In the genomic region with DNA sequence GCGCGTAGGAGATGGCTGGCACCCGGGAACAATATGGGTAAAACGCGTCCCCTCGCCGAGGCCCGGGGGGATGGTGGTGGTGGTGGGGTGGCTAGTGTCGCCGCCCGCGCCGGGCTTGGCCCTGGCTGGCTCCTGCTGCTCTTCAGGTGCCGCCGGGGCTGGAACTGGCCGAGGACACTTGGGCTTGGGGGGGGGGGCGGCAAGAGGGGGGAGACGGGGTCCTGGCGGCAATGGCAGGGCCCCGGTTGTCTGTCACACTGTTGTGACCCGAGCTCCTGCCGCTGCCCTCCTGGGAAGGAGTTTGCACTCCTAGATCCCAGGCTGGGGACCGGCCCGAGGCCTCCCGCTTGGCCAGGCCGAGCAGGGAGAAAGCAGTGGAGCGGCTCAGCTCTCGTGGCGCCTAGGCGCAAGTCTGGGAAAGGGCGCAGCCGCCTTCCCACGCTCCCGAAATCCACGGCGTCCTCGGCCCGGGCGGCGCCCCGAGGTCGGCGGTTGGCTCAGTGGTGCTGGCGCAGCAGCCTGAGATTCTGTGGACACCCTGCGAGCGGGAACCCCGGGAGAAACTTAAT, we compare ENCODE assay signal across 8 mouse cellular contexts. TPM values are rescaled to one million over a fixed set of nuclear protein-coding genes. Genes with fewer than 3 reads are reported as not detected.
DNase-seq lines count a peak whose midpoint lies in the region; ATAC-seq lines count a peak whose summit lies in the region.

No protein-coding gene starts in this region.

- H3K27me3 ChIP-seq in hindbrain, embryonic 14.5 days (ENCODE audit: control insufficient read depth, insufficient read depth, low read length) = peaks cover 55% of the 10 kb centered on the region
- H3K27me3 ChIP-seq in midbrain, embryonic 11.5 days (ENCODE audit: control insufficient read depth, insufficient read depth, low read length) = peaks cover 30% of the 10 kb centered on the region
- H3K27me3 ChIP-seq in stomach, embryonic 15.5 days (replicated peaks) = peaks cover 15% of the 10 kb centered on the region; the same call in 1 of the 2 replicates

- DNase-seq in embryo, embryonic 10 days (ENCODE audit: low spot score) = peak; percentile 25
- no peak for DNase-seq in embryo, embryonic 11 days
- DNase-seq in cerebellum, adult 9-11 months = peak; percentile 50
- peak; percentile 5 for DNase-seq in gastrocnemius, adult 8-10 months (ENCODE audit: low spot score in 2 of 2)
- DNase-seq in hindbrain, embryonic 14.5 days (ENCODE audit: low spot score) = no peak
- DNase-seq in left cerebral cortex, postnatal 25 days (ENCODE audit: low spot score in 2 of 2) = peak; percentile 5 to 20
- DNase-seq in midbrain, embryonic 11.5 days (ENCODE audit: low spot score, missing footprints) = peak; percentile 87

- H3K4me2 ChIP-seq in hindbrain, embryonic 14.5 days (replicated peaks) = peak overlapping the region; percentile 59
- peak overlapping the region; percentile 66 for H3K4me2 ChIP-seq in midbrain, embryonic 11.5 days
- peak overlapping the region; percentile 56 for H3K4me2 ChIP-seq in stomach, embryonic 15.5 days

- H3K27ac ChIP-seq in hindbrain, embryonic 14.5 days = peak overlapping the region; percentile 80
- H3K27ac ChIP-seq in midbrain, embryonic 11.5 days (ENCODE audit: low read depth, low read length) = no peak overlapping the region
- H3K27ac ChIP-seq in stomach, embryonic 15.5 days = peak overlapping the region; percentile 67

- peak overlapping the region; percentile 71 for H3K9ac ChIP-seq in hindbrain, embryonic 14.5 days
- H3K9ac ChIP-seq in midbrain, embryonic 11.5 days (ENCODE audit: low read length) = peak overlapping the region; percentile 59
- H3K9ac ChIP-seq in stomach, embryonic 15.5 days = peak overlapping the region; percentile 50

- 19% methylated on average over 39 of the region's 47 CpGs for WGBS in hindbrain, embryonic 14.5 days
- WGBS in midbrain, embryonic 11.5 days = 25% methylated on average over 31 of the region's 47 CpGs
- WGBS in stomach, embryonic 15.5 days = 29% methylated on average over 26 of the region's 47 CpGs

- H3K4me1 ChIP-seq in hindbrain, embryonic 14.5 days (replicated peaks; ENCODE audit: control insufficient read depth, insufficient read depth, low read length) = no peaks in the 10 kb centered on the region
- no peaks in the 10 kb centered on the region for H3K4me1 ChIP-seq in midbrain, embryonic 11.5 days (ENCODE audit: control insufficient read depth, insufficient read depth, low read length)
- H3K4me1 ChIP-seq in stomach, embryonic 15.5 days = no peaks in the 10 kb centered on the region

- peak overlapping the region; percentile 55 for H3K4me3 ChIP-seq in hindbrain, embryonic 14.5 days (replicated peaks; ENCODE audit: low read length)
- H3K4me3 ChIP-seq in midbrain, embryonic 11.5 days (ENCODE audit: low read depth, low read length) = peak overlapping the region; percentile 52
- H3K4me3 ChIP-seq in stomach, embryonic 15.5 days (replicated peaks) = peak overlapping the region; percentile 55

- H3K9me3 ChIP-seq in hindbrain, embryonic 14.5 days (ENCODE audit: control insufficient read depth, low read length) = no peaks in the 10 kb centered on the region
- H3K9me3 ChIP-seq in midbrain, embryonic 11.5 days (ENCODE audit: control insufficient read depth, low read length) = no peaks in the 10 kb centered on the region
- H3K9me3 ChIP-seq in stomach, embryonic 15.5 days = no peaks in the 10 kb centered on the region

- H3K36me3 ChIP-seq in hindbrain, embryonic 14.5 days (replicated peaks; ENCODE audit: control insufficient read depth, insufficient read depth) = no peaks in the 10 kb centered on the region
- H3K36me3 ChIP-seq in midbrain, embryonic 11.5 days (ENCODE audit: control insufficient read depth, insufficient read depth, low read length) = no peaks in the 10 kb centered on the region
- no peaks in the 10 kb centered on the region for H3K36me3 ChIP-seq in stomach, embryonic 15.5 days

- intact Hi-C loops in left cerebral cortex, postnatal 25 days (cut with DNase I) = no loop called here

- ATAC-seq in hindbrain, embryonic 14.5 days (ENCODE audit: low FRiP score) = peak; percentile 70
- peak; percentile 78 for ATAC-seq in midbrain, embryonic 11.5 days (ENCODE audit: low FRiP score)
- ATAC-seq in stomach, embryonic 15.5 days (ENCODE audit: insufficient read depth, low FRiP score, low read depth) = peak; percentile 51

RNA-seq across cellular contexts. Expression of a gene that starts 0.9 kb away (rescaled TPM):
- total RNA-seq in gastrocnemius, adult 8-10 months (2022) = 1 to 10 TPM; 4.9 to 6.7 (median 5.7) TPM
- polyA plus RNA-seq in hindbrain, embryonic 14.5 days (2014; fragmentation: Nextera tagmentation; extraction: Ambion mirVana) = 11.0 and 13.2 TPM in 2 replicates
- 10 to 100 TPM; 24.4 to 28.2 TPM for total RNA-seq in left cerebral cortex, postnatal 25 days (2021)
- 3.2 and 3.6 TPM in 2 replicates for polyA plus RNA-seq in midbrain, embryonic 11.5 days (2014; fragmentation: Nextera tagmentation; extraction: Ambion mirVana)
- polyA plus RNA-seq in stomach, embryonic 15.5 days (2015; fragmentation: Nextera tagmentation; extraction: Ambion mirVana) = 4.1 and 5.1 TPM in 2 replicates

Comparison
In these comparisons a context has a peak if more than half of its experiments do, and no peak if none do; other contexts are left out.
1. DNase-seq: peak in embryo, embryonic 10 days (single experiment), cerebellum, adult 9-11 months (single experiment), gastrocnemius, adult 8-10 months (2 of 2), left cerebral cortex, postnatal 25 days (2 of 2) and midbrain, embryonic 11.5 days (single experiment); none in embryo, embryonic 11 days (single experiment) and hindbrain, embryonic 14.5 days (single experiment).
2. Peak in every context shown above with its lines, with median percentiles within 50 percentile points of each other: ATAC-seq, H3K4me2 ChIP-seq, H3K4me3 ChIP-seq and H3K9ac ChIP-seq.